Mouse (Mus musculus) layer of hippocampus, adult 18-20 months (tissue): ENCODE data around the gene Hvcn1. TPM values are rescaled to one million over a fixed set of nuclear protein-coding genes. Genes with fewer than 3 reads are reported as not detected.
"Not testable (repeated sequence)": the region's sequence is repeated elsewhere in the genome, so short reads cannot be mapped to it uniquely, and the experiment has no call there.

Experiments
- DNase-seq, 2 experiments: peaks; one replicate each; pipeline ENCODE4 v3.0.0; 2022; ENCODE audit warnings: low spot score in 2 of 2
- total RNA-seq, 2 experiments: library from RNA; stranded (reverse); gene quantifications; 2 replicates each; pipeline ENCODE4 v1.2.3; 2021

Hvcn1 gene
- total RNA-seq, 2 experiments from 2014 or later, result 2.4 to 3.1 TPM

- DNase-seq, result no peak
Measured at GRCm38 (mm10) chr5:122201904-122202303, 4.7 kb upstream of the Hvcn1 start.

GRCm38 (mm10) chr5:122204180-122204579 lies 2.4 kb upstream of the Hvcn1 start:
- DNase-seq, result no peak

GRCm38 (mm10) chr5:122208909-122209308 lies 2.3 kb downstream of the Hvcn1 start:
- no peak for DNase-seq

- no peak for DNase-seq
Measured at GRCm38 (mm10) chr5:122209591-122210368, 3.2 kb downstream of the Hvcn1 start.

GRCm38 (mm10) chr5:122210890-122211289 lies 4.3 kb downstream of the Hvcn1 start:
- no peak for DNase-seq

- DNase-seq, result no peak
Measured at GRCm38 (mm10) chr5:122212125-122212524, 5.5 kb downstream of the Hvcn1 start.

GRCm38 (mm10) chr5:122212820-122213219 lies 6.2 kb downstream of the Hvcn1 start:
- DNase-seq, result not testable (repeated sequence)

GRCm38 (mm10) chr5:122213861-122214260 lies 7.3 kb downstream of the Hvcn1 start:
- no peak for DNase-seq

GRCm38 (mm10) chr5:122217636-122218035 lies 11.0 kb downstream of the Hvcn1 start:
- DNase-seq, result no peak

- no peak for DNase-seq
Measured at GRCm38 (mm10) chr5:122218109-122218905, 11.7 kb downstream of the Hvcn1 start.

- DNase-seq, result no peak
Measured at GRCm38 (mm10) chr5:122218928-122219327, 12.3 kb downstream of the Hvcn1 start.

GRCm38 (mm10) chr5:122219655-122220629 lies 13.3 kb downstream of the Hvcn1 start:
- DNase-seq, result no peak

GRCm38 (mm10) chr5:122221085-122221484 lies 14.5 kb downstream of the Hvcn1 start:
- DNase-seq, result no peak

GRCm38 (mm10) chr5:122224291-122224690 lies 17.7 kb downstream of the Hvcn1 start:
- no peak for DNase-seq

GRCm38 (mm10) chr5:122228271-122228765 lies 21.7 kb downstream of the Hvcn1 start:
- DNase-seq, result no peak

- no peak for DNase-seq
Measured at GRCm38 (mm10) chr5:122228772-122229171, 22.2 kb downstream of the Hvcn1 start.

GRCm38 (mm10) chr5:122230816-122231215 lies 24.2 kb downstream of the Hvcn1 start:
- DNase-seq, result no peak

GRCm38 (mm10) chr5:122231431-122231830 lies 24.8 kb downstream of the Hvcn1 start:
- DNase-seq, result no peak

GRCm38 (mm10) chr5:122232004-122232403 lies 25.4 kb downstream of the Hvcn1 start:
- DNase-seq, result no peak

- no peak for DNase-seq
Measured at GRCm38 (mm10) chr5:122233077-122233581, 26.5 kb downstream of the Hvcn1 start.

GRCm38 (mm10) chr5:122233695-122234094 lies 27.1 kb downstream of the Hvcn1 start:
- no peak for DNase-seq
